Mouse (Mus musculus) heart, postnatal 0 days (tissue): ENCODE results near the gene Sept9. TPM values are rescaled to one million over a fixed set of nuclear protein-coding genes. Genes with fewer than 3 reads are reported as not detected.

Experiments
- ATAC-seq: fragments of 200-750 bp; cut with Nextera tagmentation; 2 replicates; pipeline ENCODE4 v1.8.0; 2017; ENCODE audit warnings: low read depth, moderate number of reproducible peaks, moderate library complexity; ENCODE audit not compliant: insufficient read depth
- DNase-seq: peaks from one replicate; pipeline ENCODE4 v3.0.0-alpha.2; 2016; ENCODE audit warnings: low spot score
- H3K27ac ChIP-seq: fragments of 300-500 bp; sonication (generic); 2 replicates; pipeline ENCODE4 v1.5.1; 2014; ENCODE audit warnings: low read depth, mild to moderate bottlenecking
- H3K27me3 ChIP-seq: fragments of 300-500 bp; sonication (generic); 2 replicates; pipeline ENCODE4 v1.6.1; 2014; ENCODE audit warnings: low read length, mixed read lengths; ENCODE audit not compliant: control insufficient read depth, insufficient read depth
- H3K36me3 ChIP-seq: fragments of 300-500 bp; sonication (generic); replicated peaks from 2 replicates; pipeline ENCODE4 v1.6.1; 2014; ENCODE audit warnings: low read length, mixed read lengths; ENCODE audit not compliant: control insufficient read depth, insufficient read depth
- H3K4me1 ChIP-seq: fragments of 300-500 bp; sonication (generic); 2 replicates; pipeline ENCODE4 v1.6.1; 2014; ENCODE audit warnings: antibody characterized with exemption; ENCODE audit not compliant: control insufficient read depth, insufficient read depth
- H3K4me2 ChIP-seq: fragments of 300-500 bp; sonication (generic); 2 replicates; pipeline ENCODE4 v1.6.1; 2014; ENCODE audit warnings: low read depth, mild to moderate bottlenecking, low read length, moderate library complexity
- H3K4me3 ChIP-seq: fragments of 300-500 bp; sonication (generic); 2 replicates; pipeline ENCODE4 v1.5.1; 2014; ENCODE audit warnings: low read depth, low read length
- H3K9ac ChIP-seq: fragments of 300-500 bp; sonication (generic); replicated peaks from 2 replicates; pipeline ENCODE4 v1.6.1; 2014; ENCODE audit warnings: low read depth, low read length, mixed read lengths
- H3K9me3 ChIP-seq: fragments of 300-500 bp; sonication (generic); replicated peaks from 2 replicates; pipeline ENCODE4 v1.6.1; 2016; ENCODE audit warnings: low read length; ENCODE audit not compliant: control insufficient read depth
- CTCF ChIP-seq: IDR thresholded peaks from 2 replicates; pipeline ENCODE4 v1.5.1; 2016; ENCODE audit warnings: antibody characterized with exemption, control low read depth, low read depth
- EP300 ChIP-seq: IDR thresholded peaks from 2 replicates; pipeline ENCODE4 v1.6.1; 2016; ENCODE audit warnings: antibody characterized with exemption, low read depth
- WGBS: fragments of 180-500 bp; shearing (Covaris S2); extraction: QIAGEN DNeasy Blood & Tissue Kit; methylation state at CpG from one replicate; pipeline ENCODE4 v1.1.7; 2014; 5-methylcytosine and 5-hydroxymethylcytosine counted together
- polyA plus RNA-seq: library from polyadenylated mRNA; unstranded; fragments of >200 nt; fragmentation: Nextera tagmentation; extraction: Ambion mirVana; gene quantifications from 2 replicates; pipeline ENCODE4 v1.2.1, GENCODE M21; 2015
- total RNA-seq: library from RNA; depleted of rRNA; stranded (reverse); fragments of >200 nt; gene quantifications from 2 replicates; pipeline ENCODE4 v1.2.3, GENCODE M21; 2014; ENCODE audit warnings: low replicate concordance

Gene Sept9
- total and polyA plus RNA-seq, 2 experiments from 2014 or later = 31.6 to 64.2 TPM

DNA sequence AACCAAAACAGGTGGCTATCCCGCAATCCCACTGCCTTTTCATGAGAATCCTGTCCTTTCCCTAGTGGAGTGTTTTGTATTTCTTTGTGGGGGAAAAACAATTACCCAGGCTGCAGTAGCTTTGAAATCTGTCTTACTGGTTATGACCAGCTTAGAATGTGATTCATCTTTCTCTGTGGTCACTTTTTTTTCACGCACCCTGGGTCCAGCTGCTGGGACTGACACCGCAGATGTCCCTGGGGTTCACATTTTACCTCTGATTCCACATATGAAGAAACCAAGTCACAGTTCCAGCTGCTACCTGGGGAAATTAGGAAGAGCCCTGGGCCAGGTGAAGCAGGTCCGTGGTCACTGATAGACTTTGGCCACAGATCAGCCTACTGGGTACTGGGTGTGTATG lies 194.3 kb downstream of the Sept9 start:
- Histone ChIP-seq H3K4me2 (no peak overlapping the region), H3K27me3 (peaks cover 47% of the 10 kb centered on the region), H3K9ac (no peak overlapping the region), H3K9me3 (no peaks in the 10 kb centered on the region), H3K36me3 (no peaks in the 10 kb centered on the region), H3K4me1 (peaks cover 4% of the 10 kb centered on the region; the same call in 1 of the 2 replicates), H3K4me3 (no peak overlapping the region), H3K27ac (no peak overlapping the region)
- 72% methylated on average over 4 of the region's 4 CpGs for WGBS
- DNase-seq = no peak
- ATAC-seq = no peak
- TF ChIP-seq EP300 (no peak), CTCF (no peak)

DNA sequence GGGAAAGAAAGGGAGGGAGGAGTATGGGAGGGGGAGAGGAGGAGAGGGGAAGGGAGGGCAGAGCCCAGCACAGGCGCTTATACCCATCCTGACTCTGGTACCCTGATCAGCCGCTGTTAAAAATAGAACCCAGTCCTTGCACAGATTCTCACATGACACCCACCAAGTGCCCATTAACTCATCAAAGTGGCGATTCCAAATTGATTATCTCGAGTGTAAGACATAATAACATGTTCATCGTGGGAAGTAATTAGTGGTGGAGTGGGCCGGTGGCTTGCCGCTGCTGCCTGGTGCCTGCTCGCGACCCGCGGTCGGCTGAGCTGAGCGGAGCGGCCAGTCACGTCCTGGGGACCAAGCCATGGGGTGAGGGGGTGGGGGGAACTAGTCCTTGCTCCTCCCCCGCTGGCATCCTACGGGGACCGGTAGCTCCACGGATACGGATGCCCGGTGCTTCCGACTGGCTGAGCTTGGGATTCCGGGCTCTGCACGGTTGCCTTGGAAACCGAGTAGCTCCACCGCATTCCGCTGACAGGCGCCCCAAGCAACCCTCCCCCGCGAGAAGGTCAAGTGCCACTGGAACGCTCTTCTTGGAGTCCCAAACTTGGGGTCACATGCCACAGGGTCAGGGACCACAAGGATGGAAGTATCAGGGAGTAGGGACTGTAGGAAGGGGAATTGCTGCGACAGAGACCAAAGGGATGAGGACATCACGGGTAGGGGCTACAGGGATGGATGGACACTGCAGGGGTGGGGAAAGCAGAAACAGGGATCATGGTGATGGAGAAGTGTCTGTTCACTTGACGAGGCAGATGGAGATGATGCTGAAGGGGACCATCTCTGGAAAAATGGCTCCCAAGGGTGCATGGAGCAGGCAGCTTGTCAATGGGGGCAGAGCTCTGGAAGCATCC lies 195.0 kb downstream of the Sept9 start:
- no peak for DNase-seq
- H3K9me3 ChIP-seq = no peaks in the 10 kb centered on the region
- H3K4me1 ChIP-seq = peaks cover 4% of the 10 kb centered on the region; the same call in 1 of the 2 replicates
- ATAC-seq = no peak
- no peak overlapping the region for H3K27ac ChIP-seq
- 0 out of 2 replicates have a peak overlapping the region, but pooled peaks have one; percentile 13 for H3K4me2 ChIP-seq
- WGBS = 1% methylated on average over 34 of the region's 34 CpGs
- peak overlapping the region; percentile 14; the same call in 1 of the 2 replicates for H3K4me3 ChIP-seq
- TF ChIP-seq EP300 (no peak), CTCF (no peak)
- H3K27me3 ChIP-seq = peaks cover 48% of the 10 kb centered on the region
- no peak overlapping the region for H3K9ac ChIP-seq
- H3K36me3 ChIP-seq = no peaks in the 10 kb centered on the region

DNA sequence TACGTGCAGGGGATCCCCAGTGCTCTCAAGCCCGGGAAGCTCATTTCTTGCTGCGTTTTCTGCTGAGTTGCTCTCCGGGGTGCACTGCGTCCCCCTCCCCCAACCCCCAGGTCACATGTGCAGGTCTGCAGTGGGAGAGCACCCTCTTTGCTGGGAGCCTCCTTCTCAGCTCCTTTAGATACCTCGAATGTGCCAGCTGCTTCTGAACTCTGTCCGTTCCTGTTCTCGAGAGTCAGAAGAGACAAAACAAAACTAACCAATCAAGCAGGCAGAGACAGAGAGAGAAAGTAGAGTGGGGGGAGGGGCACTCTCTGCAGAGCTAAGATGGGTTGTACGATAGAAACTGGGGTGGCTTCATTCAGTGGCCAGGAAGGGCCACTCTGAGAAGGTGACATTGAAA lies 195.8 kb downstream of the Sept9 start:
- no peak overlapping the region for H3K4me3 ChIP-seq
- no peak overlapping the region for H3K27ac ChIP-seq
- no peaks in the 10 kb centered on the region for H3K36me3 ChIP-seq
- TF ChIP-seq EP300 (no peak), CTCF (no peak)
- H3K9ac ChIP-seq = no peak overlapping the region
- peaks cover 52% of the 10 kb centered on the region for H3K27me3 ChIP-seq
- H3K9me3 ChIP-seq = no peaks in the 10 kb centered on the region
- ATAC-seq (no peak), DNase-seq (no peak)
- no peak overlapping the region for H3K4me2 ChIP-seq
- 14% methylated on average over 9 of the region's 9 CpGs for WGBS
- H3K4me1 ChIP-seq = peaks cover 4% of the 10 kb centered on the region; the same call in 1 of the 2 replicates

DNA sequence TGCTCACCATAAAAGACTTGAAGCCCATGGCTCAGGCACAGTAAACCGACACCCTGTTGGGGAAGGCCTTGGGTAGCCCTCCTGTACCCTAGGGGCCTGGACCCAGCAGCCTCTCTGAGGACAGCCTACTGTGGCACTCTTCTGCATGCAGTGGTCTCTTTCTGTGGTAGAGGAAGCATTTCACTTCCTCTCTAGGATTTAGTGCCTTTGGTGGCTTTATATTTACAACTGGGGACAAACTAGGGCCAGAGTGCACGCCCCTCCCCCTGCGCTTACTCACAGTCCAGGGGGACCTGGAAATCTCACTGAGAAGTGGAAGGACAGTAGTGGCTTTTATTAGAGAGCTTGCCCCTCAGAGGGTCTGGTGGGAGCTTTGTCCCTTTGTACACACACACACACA lies 197.5 kb downstream of the Sept9 start:
- H3K4me2 ChIP-seq = no peak overlapping the region
- H3K27ac ChIP-seq = no peak overlapping the region
- DNase-seq = no peak
- H3K36me3 ChIP-seq = no peaks in the 10 kb centered on the region
- TF ChIP-seq CTCF (no peak), EP300 (no peak)
- WGBS = 74% methylated on average over 3 of the region's 3 CpGs
- no peaks in the 10 kb centered on the region for H3K4me1 ChIP-seq
- no peaks in the 10 kb centered on the region for H3K9me3 ChIP-seq
- peaks cover 53% of the 10 kb centered on the region for H3K27me3 ChIP-seq
- ATAC-seq = no peak
- no peak overlapping the region for H3K9ac ChIP-seq
- no peak overlapping the region for H3K4me3 ChIP-seq

DNA sequence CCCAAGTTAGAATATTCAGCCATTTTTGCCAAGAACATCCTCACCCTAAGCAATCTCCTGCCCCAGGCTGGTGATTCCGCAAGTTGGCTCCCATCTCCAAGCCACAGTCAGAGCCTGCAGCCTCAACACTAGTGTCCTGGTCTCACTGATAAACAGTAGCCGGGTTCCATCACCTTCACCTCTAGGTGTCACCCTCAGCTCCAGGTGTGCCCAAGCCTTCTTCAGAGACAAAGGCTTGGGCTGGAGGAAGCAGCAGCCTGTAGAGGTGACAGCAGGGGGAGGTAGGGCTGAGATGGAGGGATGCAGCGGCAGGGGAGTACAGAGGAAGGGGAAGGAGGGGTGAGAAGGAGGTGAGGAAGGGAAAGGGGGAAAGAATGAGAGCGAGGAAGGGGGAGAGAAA lies 198.3 kb downstream of the Sept9 start:
- H3K36me3 ChIP-seq = no peaks in the 10 kb centered on the region
- H3K9me3 ChIP-seq = no peaks in the 10 kb centered on the region
- TF ChIP-seq EP300 (no peak), CTCF (peak; percentile 42; the same call in 1 of the 2 replicates)
- DNase-seq = no peak
- H3K27me3 ChIP-seq = peaks cover 54% of the 10 kb centered on the region
- WGBS = 27% methylated on average over 4 of the region's 4 CpGs
- H3K27ac ChIP-seq = no peak overlapping the region
- no peak for ATAC-seq
- H3K4me3 ChIP-seq = no peak overlapping the region
- H3K4me1 ChIP-seq = no peaks in the 10 kb centered on the region
- no peak overlapping the region for H3K9ac ChIP-seq
- no peak overlapping the region for H3K4me2 ChIP-seq

DNA sequence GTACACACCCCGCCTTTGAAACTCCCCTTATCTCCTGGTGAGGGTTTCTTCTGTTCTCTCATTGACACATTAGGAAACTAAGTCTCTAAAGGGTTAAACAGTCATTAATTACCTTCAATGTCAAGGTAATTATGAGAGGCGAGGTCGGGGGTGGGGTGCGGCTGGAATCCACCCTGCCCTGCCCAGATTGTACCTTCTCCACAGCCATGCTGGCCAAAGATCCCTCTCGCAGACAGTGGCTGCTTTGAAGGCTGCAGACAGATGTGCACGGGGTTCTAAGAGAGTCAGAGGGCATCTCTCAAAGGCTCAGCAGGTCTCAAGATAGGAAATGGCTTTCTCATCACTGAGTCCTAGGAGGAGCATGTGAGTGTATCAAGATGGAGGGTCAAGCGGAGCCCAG lies 198.7 kb downstream of the Sept9 start:
- ATAC-seq = no peak
- no peak overlapping the region for H3K27ac ChIP-seq
- no peak overlapping the region for H3K4me2 ChIP-seq
- no peaks in the 10 kb centered on the region for H3K9me3 ChIP-seq
- H3K4me3 ChIP-seq = no peak overlapping the region
- no peaks in the 10 kb centered on the region for H3K36me3 ChIP-seq
- H3K9ac ChIP-seq = no peak overlapping the region
- no peak for DNase-seq
- H3K4me1 ChIP-seq = no peaks in the 10 kb centered on the region
- WGBS = 30% methylated on average over 7 of the region's 7 CpGs
- peaks cover 51% of the 10 kb centered on the region for H3K27me3 ChIP-seq
- no peak for TF ChIP-seq CTCF
- TF ChIP-seq EP300 = no peak
